Mouse (Mus musculus): ENCODE data around the gene Gnaq. TPM values are rescaled to one million over a fixed set of nuclear protein-coding genes. Genes with fewer than 3 reads are reported as not detected.

Gnaq gene
- polyA plus RNA-seq, 1 experiment: 8.1 TPM

GRCm38 (mm10) chr19:16379687-16380086 lies 247.1 kb downstream of the Gnaq start:
- no peak for DNase-seq
- TF ChIP-seq CTCF (IDR thresholded peaks at IDR 0.05; ENCODE audit: borderline replicate concordance, control insufficient read depth, extremely low read depth, insufficient read depth, low read length, poor library complexity) (no peak), POLR2A (IDR thresholded peaks at IDR 0.05; ENCODE audit: control insufficient read depth, extremely low read depth, insufficient read depth, low read length, poor library complexity) (no peak)
- no peak overlapping the region for H3K27ac ChIP-seq (ENCODE audit: control insufficient read depth, insufficient read depth, low read length)
- H3K27me3 ChIP-seq (ENCODE audit: control insufficient read depth, insufficient read depth, low read length): no peaks in the 10 kb centered on the region
- no peak overlapping the region for H3K4me3 ChIP-seq (ENCODE audit: control insufficient read depth, insufficient read depth, low read length)
- 97% methylated on average over 8 of the region's 8 CpGs for WGBS
- H3K36me3 ChIP-seq (ENCODE audit: control insufficient read depth, insufficient read depth, low read length): no peaks in the 10 kb centered on the region
- peaks cover 8% of the 10 kb centered on the region for H3K4me1 ChIP-seq (replicated peaks; ENCODE audit: control insufficient read depth, insufficient read depth, low read length)

GRCm38 (mm10) chr19:16382392-16382791 lies 249.8 kb downstream of the Gnaq start:
- DNase-seq: no peak
- no peaks in the 10 kb centered on the region for H3K36me3 ChIP-seq (ENCODE audit: control insufficient read depth, insufficient read depth, low read length)
- TF ChIP-seq CTCF (IDR thresholded peaks at IDR 0.05; ENCODE audit: borderline replicate concordance, control insufficient read depth, extremely low read depth, insufficient read depth, low read length, poor library complexity) (no peak), POLR2A (IDR thresholded peaks at IDR 0.05; ENCODE audit: control insufficient read depth, extremely low read depth, insufficient read depth, low read length, poor library complexity) (no peak)
- no peak overlapping the region for H3K4me3 ChIP-seq (ENCODE audit: control insufficient read depth, insufficient read depth, low read length)
- H3K4me1 ChIP-seq (replicated peaks; ENCODE audit: control insufficient read depth, insufficient read depth, low read length): peaks cover 8% of the 10 kb centered on the region
- H3K27me3 ChIP-seq (ENCODE audit: control insufficient read depth, insufficient read depth, low read length): no peaks in the 10 kb centered on the region
- no peak overlapping the region for H3K27ac ChIP-seq (ENCODE audit: control insufficient read depth, insufficient read depth, low read length)
- 2% methylated on average over 2 of the region's 2 CpGs for WGBS

- H3K36me3 ChIP-seq (ENCODE audit: control insufficient read depth, insufficient read depth, low read length): no peaks in the 10 kb centered on the region
- H3K4me1 ChIP-seq (replicated peaks; ENCODE audit: control insufficient read depth, insufficient read depth, low read length): peaks cover 8% of the 10 kb centered on the region
- no peak for DNase-seq
- H3K4me3 ChIP-seq (ENCODE audit: control insufficient read depth, insufficient read depth, low read length): no peak overlapping the region
- no peaks in the 10 kb centered on the region for H3K27me3 ChIP-seq (ENCODE audit: control insufficient read depth, insufficient read depth, low read length)
- 79% methylated on average over 13 of the region's 13 CpGs for WGBS
- no peak overlapping the region for H3K27ac ChIP-seq (ENCODE audit: control insufficient read depth, insufficient read depth, low read length)
- TF ChIP-seq POLR2A (IDR thresholded peaks at IDR 0.05; ENCODE audit: control insufficient read depth, extremely low read depth, insufficient read depth, low read length, poor library complexity) (no peak), CTCF (IDR thresholded peaks at IDR 0.05; ENCODE audit: borderline replicate concordance, control insufficient read depth, extremely low read depth, insufficient read depth, low read length, poor library complexity) (no peak)
Measured at GRCm38 (mm10) chr19:16383127-16383526, 250.5 kb downstream of the Gnaq start.

GRCm38 (mm10) chr19:16384094-16384493 lies 251.5 kb downstream of the Gnaq start:
- TF ChIP-seq CTCF (IDR thresholded peaks at IDR 0.05; ENCODE audit: borderline replicate concordance, control insufficient read depth, extremely low read depth, insufficient read depth, low read length, poor library complexity) (no peak), POLR2A (IDR thresholded peaks at IDR 0.05; ENCODE audit: control insufficient read depth, extremely low read depth, insufficient read depth, low read length, poor library complexity) (no peak)
- WGBS: 89% methylated on average over 6 of the region's 6 CpGs
- no peak for DNase-seq
- Histone ChIP-seq H3K4me1 (replicated peaks; ENCODE audit: control insufficient read depth, insufficient read depth, low read length) (peaks cover 8% of the 10 kb centered on the region), H3K27me3 (ENCODE audit: control insufficient read depth, insufficient read depth, low read length) (no peaks in the 10 kb centered on the region), H3K27ac (ENCODE audit: control insufficient read depth, insufficient read depth, low read length) (no peak overlapping the region), H3K4me3 (ENCODE audit: control insufficient read depth, insufficient read depth, low read length) (no peak overlapping the region), H3K36me3 (ENCODE audit: control insufficient read depth, insufficient read depth, low read length) (no peaks in the 10 kb centered on the region)

GRCm38 (mm10) chr19:16384957-16385356 lies 252.3 kb downstream of the Gnaq start:
- H3K36me3 ChIP-seq (ENCODE audit: control insufficient read depth, insufficient read depth, low read length): no peaks in the 10 kb centered on the region

GRCm38 (mm10) chr19:16386514-16386913 lies 253.9 kb downstream of the Gnaq start:
- H3K27ac ChIP-seq (ENCODE audit: control insufficient read depth, insufficient read depth, low read length): no peak overlapping the region
- no peaks in the 10 kb centered on the region for H3K36me3 ChIP-seq (ENCODE audit: control insufficient read depth, insufficient read depth, low read length)
- 92% methylated on average over 6 of the region's 6 CpGs for WGBS
- no peaks in the 10 kb centered on the region for H3K27me3 ChIP-seq (ENCODE audit: control insufficient read depth, insufficient read depth, low read length)
- peaks cover 8% of the 10 kb centered on the region for H3K4me1 ChIP-seq (replicated peaks; ENCODE audit: control insufficient read depth, insufficient read depth, low read length)
- TF ChIP-seq POLR2A (IDR thresholded peaks at IDR 0.05; ENCODE audit: control insufficient read depth, extremely low read depth, insufficient read depth, low read length, poor library complexity) (no peak), CTCF (IDR thresholded peaks at IDR 0.05; ENCODE audit: borderline replicate concordance, control insufficient read depth, extremely low read depth, insufficient read depth, low read length, poor library complexity) (no peak)
- H3K4me3 ChIP-seq (ENCODE audit: control insufficient read depth, insufficient read depth, low read length): no peak overlapping the region
- no peak for DNase-seq

More at GRCm38 (mm10) chr19:16384957-16385356, 252.3 kb downstream of the Gnaq start:
- H3K27me3 ChIP-seq (ENCODE audit: control insufficient read depth, insufficient read depth, low read length): no peaks in the 10 kb centered on the region
- peaks cover 8% of the 10 kb centered on the region for H3K4me1 ChIP-seq (replicated peaks; ENCODE audit: control insufficient read depth, insufficient read depth, low read length)
- TF ChIP-seq CTCF (IDR thresholded peaks at IDR 0.05; ENCODE audit: borderline replicate concordance, control insufficient read depth, extremely low read depth, insufficient read depth, low read length, poor library complexity) (no peak), POLR2A (IDR thresholded peaks at IDR 0.05; ENCODE audit: control insufficient read depth, extremely low read depth, insufficient read depth, low read length, poor library complexity) (no peak)
- no peak for DNase-seq
- no peak overlapping the region for H3K4me3 ChIP-seq (ENCODE audit: control insufficient read depth, insufficient read depth, low read length)
- no peak overlapping the region for H3K27ac ChIP-seq (ENCODE audit: control insufficient read depth, insufficient read depth, low read length)
- WGBS: 97% methylated on average over 11 of the region's 11 CpGs

- TF ChIP-seq CTCF (IDR thresholded peaks at IDR 0.05; ENCODE audit: borderline replicate concordance, control insufficient read depth, extremely low read depth, insufficient read depth, low read length, poor library complexity) (no peak), POLR2A (IDR thresholded peaks at IDR 0.05; ENCODE audit: control insufficient read depth, extremely low read depth, insufficient read depth, low read length, poor library complexity) (no peak)
- WGBS: 94% methylated on average over 6 of the region's 6 CpGs
- Histone ChIP-seq H3K4me1 (replicated peaks; ENCODE audit: control insufficient read depth, insufficient read depth, low read length) (no peaks in the 10 kb centered on the region), H3K36me3 (ENCODE audit: control insufficient read depth, insufficient read depth, low read length) (no peaks in the 10 kb centered on the region), H3K27ac (ENCODE audit: control insufficient read depth, insufficient read depth, low read length) (no peak overlapping the region), H3K27me3 (ENCODE audit: control insufficient read depth, insufficient read depth, low read length) (no peaks in the 10 kb centered on the region), H3K4me3 (ENCODE audit: control insufficient read depth, insufficient read depth, low read length) (no peak overlapping the region)
- DNase-seq: no peak
Measured at GRCm38 (mm10) chr19:16390192-16390795, 257.7 kb downstream of the Gnaq start.

Measured in thymus, adult 2 months (tissue).